Mouse (Mus musculus): Measurements from ENCODE around the gene Lamc1. TPM values are rescaled to one million over a fixed set of nuclear protein-coding genes. Genes with fewer than 3 reads are reported as not detected.

Lamc1 gene
- polyA plus RNA-seq, 1 experiment = 116 TPM

DNA sequence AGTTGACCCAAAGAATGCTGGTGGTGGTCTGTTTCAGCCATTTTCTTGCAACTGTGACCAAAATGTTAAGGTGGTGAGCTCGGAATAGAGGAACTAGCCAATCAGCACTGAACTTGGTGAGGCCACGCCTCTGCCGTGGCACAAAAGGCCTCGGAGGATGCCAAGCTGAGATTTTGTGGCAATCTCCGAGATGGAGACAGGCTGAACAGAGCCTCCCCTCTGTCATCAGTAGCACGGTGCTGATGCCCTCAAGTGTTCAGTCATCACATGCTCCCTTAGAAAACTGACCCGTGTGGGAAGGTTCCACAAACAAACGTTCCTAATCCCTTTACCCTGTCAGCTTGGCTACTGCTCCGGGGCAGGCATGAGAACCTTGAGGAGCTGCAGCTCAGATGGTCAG lies 113.2 kb downstream of the Lamc1 start:
- TF ChIP-seq POLR2A (IDR thresholded peaks at IDR 0.05; ENCODE audit: borderline replicate concordance, extremely low read depth, low read depth, low read length) = no peak
- TF ChIP-seq CTCF (IDR thresholded peaks at IDR 0.05; ENCODE audit: insufficient read depth, low read length) = no peak
- WGBS = 54% methylated on average over 9 of the region's 9 CpGs
- Histone ChIP-seq H3K4me1 (ENCODE audit: control insufficient read depth, insufficient read depth, low read length) (0 out of 2 replicates have a peak, but pooled peaks cover under 1% of the 10 kb centered on the region), H3K4me3 (replicated peaks; ENCODE audit: extremely low read depth, low read depth, low read length) (no peak overlapping the region)
- DNase-seq = no peak

DNA sequence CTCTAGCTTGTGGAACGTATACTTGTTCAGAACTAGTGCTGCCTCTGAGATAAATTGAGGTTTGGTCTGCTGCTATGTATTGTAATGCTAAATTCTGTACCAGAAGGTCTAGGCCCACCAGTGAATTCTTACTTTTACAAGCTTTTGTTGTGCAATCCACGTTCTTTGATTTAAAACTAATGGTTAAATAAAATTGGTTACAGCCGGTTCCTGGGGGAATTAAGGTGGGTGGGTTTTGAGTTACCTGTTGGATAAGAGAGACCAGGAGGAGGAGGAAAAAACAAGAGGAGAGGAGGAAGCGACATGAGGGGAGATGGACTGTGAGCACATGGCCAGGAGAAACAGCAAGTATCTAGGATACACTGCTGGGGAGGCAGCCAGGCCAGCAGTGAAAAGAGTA lies 116.1 kb downstream of the Lamc1 start:
- Histone ChIP-seq H3K4me1 (ENCODE audit: control insufficient read depth, insufficient read depth, low read length) (no peaks in the 10 kb centered on the region), H3K4me3 (replicated peaks; ENCODE audit: extremely low read depth, low read depth, low read length) (no peak overlapping the region)
- TF ChIP-seq CTCF (IDR thresholded peaks at IDR 0.05; ENCODE audit: insufficient read depth, low read length) (no peak), POLR2A (IDR thresholded peaks at IDR 0.05; ENCODE audit: borderline replicate concordance, extremely low read depth, low read depth, low read length) (no peak)
- WGBS = 90% methylated on average over 4 of the region's 4 CpGs
- no peak for DNase-seq

DNA sequence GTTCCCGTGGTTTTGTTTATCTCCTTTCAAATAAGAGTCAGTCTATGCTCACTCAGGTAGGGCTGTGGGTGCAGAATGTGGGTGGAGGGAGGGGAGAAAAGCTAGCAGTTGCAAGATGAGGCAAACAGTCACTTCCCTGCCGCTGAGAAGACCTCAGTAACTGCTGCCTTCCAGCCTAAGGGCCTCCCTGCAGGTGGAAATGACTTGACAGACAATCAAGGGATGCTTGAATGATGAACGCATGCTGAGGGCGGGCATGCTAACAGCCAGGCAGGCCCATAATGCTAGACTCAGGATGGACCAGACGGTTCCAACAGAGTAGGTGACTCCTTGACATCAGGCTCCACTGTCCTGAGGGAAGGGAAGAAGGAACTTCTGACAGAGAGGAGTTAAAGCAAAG lies 116.9 kb downstream of the Lamc1 start:
- H3K4me1 ChIP-seq (ENCODE audit: control insufficient read depth, insufficient read depth, low read length) = no peaks in the 10 kb centered on the region
- H3K4me3 ChIP-seq (replicated peaks; ENCODE audit: extremely low read depth, low read depth, low read length) = no peak overlapping the region
- no peak for TF ChIP-seq POLR2A (IDR thresholded peaks at IDR 0.05; ENCODE audit: borderline replicate concordance, extremely low read depth, low read depth, low read length)
- TF ChIP-seq CTCF (IDR thresholded peaks at IDR 0.05; ENCODE audit: insufficient read depth, low read length) = no peak
- 75% methylated on average over 5 of the region's 5 CpGs for WGBS
- no peak for DNase-seq

DNA sequence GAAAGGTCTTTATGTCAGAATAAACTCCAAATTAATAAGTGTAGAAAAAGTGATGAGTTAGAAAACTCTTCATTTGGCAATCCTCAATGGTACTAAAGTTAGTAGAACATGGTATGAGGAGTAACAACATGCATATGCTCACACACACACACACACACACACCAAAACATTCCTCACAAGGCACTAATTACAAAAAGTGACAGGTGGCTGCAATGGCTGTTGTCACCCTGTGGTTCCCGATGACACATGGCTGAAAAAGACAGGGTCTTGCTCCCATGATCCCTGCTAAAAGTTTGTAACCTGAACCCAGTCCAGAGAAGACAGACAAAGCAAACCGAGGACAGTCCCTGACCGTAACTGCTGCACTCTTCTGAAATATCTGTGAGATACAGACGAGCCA lies 121.6 kb downstream of the Lamc1 start:
- Histone ChIP-seq H3K4me3 (replicated peaks; ENCODE audit: extremely low read depth, low read depth, low read length) (no peak overlapping the region), H3K4me1 (ENCODE audit: control insufficient read depth, insufficient read depth, low read length) (no peaks in the 10 kb centered on the region)
- DNase-seq = no peak
- TF ChIP-seq POLR2A (IDR thresholded peaks at IDR 0.05; ENCODE audit: borderline replicate concordance, extremely low read depth, low read depth, low read length) = no peak
- TF ChIP-seq CTCF (IDR thresholded peaks at IDR 0.05; ENCODE audit: insufficient read depth, low read length) = no peak
- 49% methylated on average over 4 of the region's 4 CpGs for WGBS

DNA sequence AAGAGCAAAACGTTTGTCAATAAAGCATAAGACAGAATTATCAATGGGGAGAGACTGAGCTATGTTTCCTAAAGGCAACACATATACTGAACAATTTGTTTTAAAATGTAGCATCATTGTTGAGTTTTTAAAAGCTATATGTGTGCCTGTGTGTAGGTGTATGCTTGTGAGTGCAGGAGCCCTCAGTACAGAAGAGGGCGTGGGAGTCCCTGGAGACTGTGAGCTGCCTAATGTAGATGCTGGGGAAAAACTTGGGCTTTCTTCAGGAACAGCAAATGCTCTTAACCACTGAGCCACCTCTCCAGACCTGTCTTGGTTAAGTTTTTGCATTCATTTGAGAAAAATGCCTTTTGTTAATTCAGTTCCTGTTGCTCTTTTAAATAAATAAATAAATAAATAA lies 122.4 kb downstream of the Lamc1 start:
- no peak for DNase-seq
- Histone ChIP-seq H3K4me1 (ENCODE audit: control insufficient read depth, insufficient read depth, low read length) (no peaks in the 10 kb centered on the region), H3K4me3 (replicated peaks; ENCODE audit: extremely low read depth, low read depth, low read length) (no peak overlapping the region)
- no peak for TF ChIP-seq POLR2A (IDR thresholded peaks at IDR 0.05; ENCODE audit: borderline replicate concordance, extremely low read depth, low read depth, low read length)
- TF ChIP-seq CTCF (IDR thresholded peaks at IDR 0.05; ENCODE audit: insufficient read depth, low read length) = no peak
- 86% methylated on average over 2 of the region's 2 CpGs for WGBS

DNA sequence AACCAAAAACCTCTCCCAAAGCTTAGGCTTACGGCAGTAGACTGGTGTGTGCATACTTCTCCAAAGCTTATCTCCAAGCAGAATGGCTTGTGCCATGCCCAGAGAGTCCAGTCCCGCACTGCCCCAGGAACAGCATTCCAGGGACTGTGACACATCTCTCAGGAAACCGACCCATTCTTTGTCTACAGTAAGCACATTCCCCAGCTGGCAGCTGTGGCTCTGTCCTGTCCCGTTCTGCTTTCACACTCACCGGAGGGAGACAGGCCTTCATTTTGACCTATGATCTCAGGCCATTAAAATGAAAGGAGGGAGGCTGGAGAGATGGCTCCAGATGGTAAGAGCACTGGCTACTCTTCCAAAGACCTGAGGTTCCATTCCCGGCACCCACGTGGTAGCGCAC lies 130.4 kb downstream of the Lamc1 start:
- H3K4me3 ChIP-seq (replicated peaks; ENCODE audit: extremely low read depth, low read depth, low read length) = no peak overlapping the region
- H3K4me1 ChIP-seq (ENCODE audit: control insufficient read depth, insufficient read depth, low read length) = no peaks in the 10 kb centered on the region; the same call in 1 of the 2 replicates
- 50% methylated on average over 8 of the region's 8 CpGs for WGBS
- TF ChIP-seq POLR2A (IDR thresholded peaks at IDR 0.05; ENCODE audit: borderline replicate concordance, extremely low read depth, low read depth, low read length) (no peak), CTCF (IDR thresholded peaks at IDR 0.05; ENCODE audit: insufficient read depth, low read length) (no peak)
- no peak for DNase-seq

DNA sequence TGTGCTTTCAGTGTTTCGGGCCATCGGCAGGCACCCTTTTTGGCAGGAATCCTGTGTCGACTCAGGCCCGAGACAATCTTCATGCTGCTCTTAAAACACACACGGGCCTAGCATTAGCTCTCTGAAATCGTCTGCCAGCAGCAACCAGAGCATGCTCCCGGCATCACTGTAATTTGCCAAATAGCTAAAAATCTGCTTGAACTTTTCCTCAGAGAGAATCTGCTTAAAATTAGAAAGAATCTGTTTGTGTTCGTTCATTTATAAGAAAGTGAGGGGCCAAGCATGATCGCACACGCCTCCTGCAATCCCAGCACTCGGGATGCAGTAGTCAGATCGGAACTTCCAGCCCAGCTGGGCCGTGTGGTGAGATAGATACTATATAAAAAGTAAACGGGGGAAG lies 131.1 kb downstream of the Lamc1 start:
- Histone ChIP-seq H3K4me1 (ENCODE audit: control insufficient read depth, insufficient read depth, low read length) (no peaks in the 10 kb centered on the region; the same call in 1 of the 2 replicates), H3K4me3 (replicated peaks; ENCODE audit: extremely low read depth, low read depth, low read length) (no peak overlapping the region)
- DNase-seq = no peak
- 32% methylated on average over 14 of the region's 14 CpGs for WGBS
- TF ChIP-seq POLR2A (IDR thresholded peaks at IDR 0.05; ENCODE audit: borderline replicate concordance, extremely low read depth, low read depth, low read length) (no peak), CTCF (IDR thresholded peaks at IDR 0.05; ENCODE audit: insufficient read depth, low read length) (no peak)

DNA sequence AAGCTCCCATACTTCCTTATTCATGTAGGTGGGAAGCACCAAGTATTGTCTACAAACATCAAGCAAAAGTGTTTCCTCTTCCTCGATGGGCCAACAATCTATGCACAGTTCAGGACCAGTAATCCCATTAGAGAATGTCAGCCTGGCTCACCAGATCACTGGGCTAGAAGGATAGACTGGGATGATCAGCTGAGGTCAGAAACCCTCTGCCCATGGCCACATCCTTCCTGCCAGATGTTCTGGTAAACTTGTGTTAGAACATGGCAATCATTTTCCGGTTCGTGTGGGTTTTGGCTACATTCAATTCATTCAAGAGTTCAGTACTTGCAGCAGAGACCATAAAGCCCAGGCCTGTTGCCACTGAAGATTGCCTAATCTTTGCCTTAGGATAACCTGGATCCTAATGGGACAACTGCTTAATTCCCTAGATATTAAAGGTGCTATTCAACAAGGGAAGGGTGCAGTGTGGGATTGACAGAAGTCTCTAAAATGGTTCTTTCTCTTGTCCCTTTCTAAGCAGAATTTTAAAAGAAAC lies 135.2 kb downstream of the Lamc1 start:
- Histone ChIP-seq H3K4me1 (ENCODE audit: control insufficient read depth, insufficient read depth, low read length) (no peaks in the 10 kb centered on the region; the same call in 1 of the 2 replicates), H3K4me3 (replicated peaks; ENCODE audit: extremely low read depth, low read depth, low read length) (no peak overlapping the region)
- no peak for DNase-seq
- TF ChIP-seq POLR2A (IDR thresholded peaks at IDR 0.05; ENCODE audit: borderline replicate concordance, extremely low read depth, low read depth, low read length) (no peak), CTCF (IDR thresholded peaks at IDR 0.05; ENCODE audit: insufficient read depth, low read length) (no peak)
- 42% methylated on average over 3 of the region's 3 CpGs for WGBS

DNA sequence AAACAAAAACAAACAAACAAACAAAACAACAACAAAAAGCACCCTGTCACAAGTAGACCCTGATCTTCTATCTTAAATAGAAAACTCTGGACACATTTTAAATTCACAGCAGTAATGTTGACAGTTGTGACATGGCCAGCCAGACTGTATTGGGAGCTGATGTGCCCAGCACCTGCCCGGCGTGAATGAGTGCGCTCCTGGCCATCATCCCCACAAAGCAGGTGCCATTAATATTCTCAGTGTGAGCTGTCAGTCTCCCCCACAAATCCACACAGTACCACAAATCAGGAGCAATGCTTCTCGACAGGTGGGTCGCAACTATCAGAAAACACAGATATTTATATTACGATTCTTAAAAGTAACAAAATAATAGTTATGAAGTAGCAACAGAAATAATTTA lies 139.6 kb downstream of the Lamc1 start:
- WGBS = 99% methylated on average over 6 of the region's 6 CpGs
- no peak for DNase-seq
- Histone ChIP-seq H3K4me1 (ENCODE audit: control insufficient read depth, insufficient read depth, low read length) (no peaks in the 10 kb centered on the region), H3K4me3 (replicated peaks; ENCODE audit: extremely low read depth, low read depth, low read length) (no peak overlapping the region)
- TF ChIP-seq POLR2A (IDR thresholded peaks at IDR 0.05; ENCODE audit: borderline replicate concordance, extremely low read depth, low read depth, low read length) = no peak
- TF ChIP-seq CTCF (IDR thresholded peaks at IDR 0.05; ENCODE audit: insufficient read depth, low read length) = no peak

DNA sequence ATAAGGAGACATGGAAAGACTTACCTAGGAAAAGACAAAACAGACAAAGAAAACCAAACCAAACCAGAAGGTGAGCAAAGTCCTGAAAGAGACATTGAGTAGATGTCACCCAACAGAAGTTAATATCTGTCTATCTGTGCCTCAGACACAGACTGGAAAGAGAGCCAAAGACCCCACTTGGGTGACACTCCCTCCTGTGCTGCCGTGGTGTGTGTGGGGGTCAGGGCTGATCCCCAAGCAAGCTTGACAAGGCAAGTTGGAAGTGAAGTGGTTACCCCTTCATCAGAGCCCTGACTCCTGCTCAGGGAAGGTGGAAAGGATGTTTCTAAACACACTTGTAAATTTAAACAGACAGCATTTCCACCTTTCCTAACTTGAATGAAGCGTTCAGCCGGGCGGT lies 140.2 kb downstream of the Lamc1 start:
- TF ChIP-seq POLR2A (IDR thresholded peaks at IDR 0.05; ENCODE audit: borderline replicate concordance, extremely low read depth, low read depth, low read length) (no peak), CTCF (IDR thresholded peaks at IDR 0.05; ENCODE audit: insufficient read depth, low read length) (no peak)
- 92% methylated on average over 4 of the region's 4 CpGs for WGBS

More for the DNA sequence above, 140.2 kb downstream of the Lamc1 start:
- no peak overlapping the region for H3K4me3 ChIP-seq (replicated peaks; ENCODE audit: extremely low read depth, low read depth, low read length)
- no peaks in the 10 kb centered on the region for H3K4me1 ChIP-seq (ENCODE audit: control insufficient read depth, insufficient read depth, low read length)
- no peak for DNase-seq
